Mouse (Mus musculus) cortical plate, adult 2 months (tissue): Measurements from ENCODE around the gene Cx3cr1.
"Not testable (repeated sequence)": the region's sequence is repeated elsewhere in the genome, so short reads cannot be mapped to it uniquely, and the experiment has no call there.

Source experiments
- CTCF ChIP-seq: fragments of 200-500 bp; IDR thresholded peaks from 2 replicates; pipeline ENCODE4 v1.5.1; 2011; ENCODE audit warnings: mild to moderate bottlenecking, control low read depth, low read length; ENCODE audit not compliant: insufficient read depth; ENCODE audit errors: extremely low read depth
- POLR2A ChIP-seq: fragments of 200-500 bp; IDR thresholded peaks from 2 replicates; pipeline ENCODE4 v1.6.1; 2011; ENCODE audit warnings: mild to moderate bottlenecking, low read length, control low read depth; ENCODE audit not compliant: insufficient read depth; ENCODE audit errors: extremely low read depth

DNA sequence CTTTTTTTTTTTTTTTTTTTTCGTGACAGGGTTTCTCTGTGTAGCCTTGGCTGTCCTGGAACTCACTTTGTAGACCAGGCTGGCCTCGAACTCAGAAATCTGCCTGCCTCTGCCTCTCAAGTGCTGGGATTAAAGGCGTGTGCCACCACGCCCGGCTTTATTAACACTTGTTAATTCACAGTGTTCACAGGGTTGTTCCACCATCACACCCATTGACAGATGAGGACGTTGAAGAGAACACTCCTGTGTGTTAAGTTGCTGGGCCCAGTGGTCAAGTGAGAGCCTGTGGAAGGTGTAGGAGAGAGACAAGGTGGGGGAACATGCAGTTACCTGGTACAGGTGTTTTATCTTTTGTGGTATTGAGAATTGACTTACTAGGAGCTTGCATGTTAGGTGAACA, 57.5 kb downstream of the Cx3cr1 start:
- not testable (repeated sequence) for TF ChIP-seq CTCF, POLR2A
